Mouse (Mus musculus): ENCODE data around the gene Nckap5. TPM values are rescaled to one million over a fixed set of nuclear protein-coding genes. Genes with fewer than 3 reads are reported as not detected.

Gene Nckap5
- polyA plus RNA-seq, 1 experiment from 2014 or later, result 3.2 TPM

DNA sequence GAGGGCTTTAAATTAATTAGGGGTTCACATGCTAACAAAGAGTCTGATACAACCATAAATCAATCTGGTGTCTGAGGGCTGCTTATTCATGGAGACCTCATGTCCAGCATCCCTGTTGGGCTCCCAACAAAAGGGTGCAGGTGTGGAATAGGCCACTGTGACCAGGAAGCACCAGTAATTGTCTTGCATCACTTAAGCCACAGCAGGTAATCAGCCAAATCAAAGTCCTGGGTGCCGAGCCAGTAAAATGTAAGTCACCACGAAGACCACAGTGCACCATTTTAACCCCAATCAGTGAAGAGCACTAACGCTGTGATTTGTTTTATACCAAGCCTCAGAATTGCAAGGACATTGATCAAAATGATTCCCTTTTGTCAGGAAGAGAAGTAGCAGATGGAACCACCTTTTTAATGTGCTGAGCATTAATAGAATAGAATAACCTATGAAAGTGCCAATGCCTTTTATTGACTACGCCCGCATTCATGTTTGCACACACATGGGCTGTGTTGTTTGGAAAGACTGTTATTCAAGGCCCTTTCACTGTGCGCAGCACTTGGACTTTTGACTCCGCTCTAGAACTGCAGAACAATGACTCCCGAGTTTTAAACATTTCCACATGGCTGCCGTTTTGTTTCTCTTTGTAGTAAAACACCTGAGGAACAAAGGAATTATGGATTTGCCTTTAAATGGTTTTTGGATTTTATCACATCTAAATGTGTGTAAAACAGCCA, 393.5 kb downstream of the Nckap5 start:
- no peak overlapping the region for H3K4me3 ChIP-seq (ENCODE audit: low read depth, low read length)
- 81% methylated on average over 9 of the region's 9 CpGs for WGBS (ENCODE audit: insufficient replicate concordance)
- no peaks in the 10 kb centered on the region for H3K4me1 ChIP-seq (ENCODE audit: control insufficient read depth, insufficient read depth, low read length)
- no peak for ATAC-seq (replicated peaks; ENCODE audit: insufficient number of reproducible peaks, low FRiP score, low TSS enrichment)
- H3K4me2 ChIP-seq, result no peak overlapping the region
- no peak overlapping the region for H3K9ac ChIP-seq (ENCODE audit: low read depth, low read length)
- H3K36me3 ChIP-seq (ENCODE audit: control insufficient read depth, insufficient read depth, low read length), result no peaks in the 10 kb centered on the region
- H3K9me3 ChIP-seq (replicated peaks; ENCODE audit: control insufficient read depth, low read length), result no peaks in the 10 kb centered on the region
- no peaks in the 10 kb centered on the region for H3K27me3 ChIP-seq (ENCODE audit: control insufficient read depth, insufficient read depth, low read length)
- H3K27ac ChIP-seq (ENCODE audit: low read depth, low read length), result no peak overlapping the region

DNA sequence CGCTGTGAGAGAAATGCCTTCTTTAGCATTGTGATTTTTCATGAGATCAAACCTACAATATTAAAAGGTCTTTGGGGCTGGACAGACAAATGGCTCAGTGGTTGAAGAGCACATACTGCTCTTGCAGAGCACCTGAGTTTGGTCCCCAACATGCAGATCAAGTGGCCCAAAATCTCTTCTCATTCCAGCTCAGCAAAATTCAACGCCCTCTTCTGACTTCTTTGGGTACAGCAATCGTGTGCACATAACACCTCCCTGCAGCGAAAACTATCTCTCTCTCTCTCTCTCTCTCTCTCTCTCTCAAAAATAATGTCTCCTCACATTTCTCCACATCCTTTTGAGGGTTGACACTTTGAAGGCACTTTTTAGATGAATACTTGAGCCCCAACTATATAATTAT, 398.3 kb downstream of the Nckap5 start:
- no peak for ATAC-seq (replicated peaks; ENCODE audit: insufficient number of reproducible peaks, low FRiP score, low TSS enrichment)
- 78% methylated on average over 4 of the region's 4 CpGs for WGBS (ENCODE audit: insufficient replicate concordance)
- H3K4me3 ChIP-seq (ENCODE audit: low read depth, low read length), result no peak overlapping the region
- no peak overlapping the region for H3K4me2 ChIP-seq
- H3K36me3 ChIP-seq (ENCODE audit: control insufficient read depth, insufficient read depth, low read length), result no peaks in the 10 kb centered on the region
- no peaks in the 10 kb centered on the region for H3K27me3 ChIP-seq (ENCODE audit: control insufficient read depth, insufficient read depth, low read length)
- no peaks in the 10 kb centered on the region for H3K4me1 ChIP-seq (ENCODE audit: control insufficient read depth, insufficient read depth, low read length)
- H3K27ac ChIP-seq (ENCODE audit: low read depth, low read length), result no peak overlapping the region
- no peaks in the 10 kb centered on the region for H3K9me3 ChIP-seq (replicated peaks; ENCODE audit: control insufficient read depth, low read length)
- H3K9ac ChIP-seq (ENCODE audit: low read depth, low read length), result no peak overlapping the region

DNA sequence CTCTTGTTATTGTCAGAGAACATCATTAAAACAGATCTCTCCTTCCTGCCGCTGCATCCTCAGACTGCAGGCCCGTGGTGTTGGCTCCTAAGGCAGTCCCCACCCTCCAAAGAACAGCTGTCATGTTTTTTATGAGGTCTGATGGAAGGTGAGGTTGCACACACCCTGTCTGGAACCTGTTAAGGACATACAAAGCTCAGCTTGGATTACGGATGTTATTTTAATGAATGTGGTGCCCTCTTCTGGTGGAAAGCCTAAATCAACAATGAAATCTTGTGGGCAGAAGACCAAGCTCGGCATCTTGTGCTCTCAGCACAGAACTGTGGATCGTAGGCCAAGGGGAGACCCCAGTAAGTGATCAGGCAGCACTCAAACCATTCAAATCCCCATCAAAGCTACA, 399.0 kb downstream of the Nckap5 start:
- WGBS (ENCODE audit: insufficient replicate concordance), result 35% methylated on average over 5 of the region's 5 CpGs
- no peak overlapping the region for H3K4me2 ChIP-seq

DNA sequence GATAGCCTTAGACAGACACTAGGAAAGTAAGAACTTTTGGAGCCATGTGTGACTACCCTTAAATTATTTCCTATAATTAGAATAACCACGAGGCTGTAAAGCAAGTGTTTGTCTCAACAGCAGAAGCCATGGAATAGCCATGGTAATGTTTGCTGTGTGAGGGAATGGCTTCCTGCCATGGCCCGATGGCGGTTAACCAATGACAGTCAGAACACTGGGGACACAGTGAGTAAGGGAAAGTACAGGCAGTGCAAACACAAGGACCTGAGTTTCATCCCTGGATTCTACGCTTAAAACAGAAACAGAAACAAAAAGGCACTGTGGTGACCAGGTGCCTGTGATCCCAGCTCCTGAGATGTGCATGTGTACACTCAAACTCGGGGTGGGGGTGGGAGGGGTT, 419.2 kb downstream of the Nckap5 start:
- Histone ChIP-seq H3K27me3 (ENCODE audit: control insufficient read depth, insufficient read depth, low read length) (no peaks in the 10 kb centered on the region), H3K36me3 (ENCODE audit: control insufficient read depth, insufficient read depth, low read length) (no peaks in the 10 kb centered on the region), H3K9ac (ENCODE audit: low read depth, low read length) (no peak overlapping the region), H3K4me2 (no peak overlapping the region), H3K27ac (ENCODE audit: low read depth, low read length) (no peak overlapping the region), H3K4me3 (ENCODE audit: low read depth, low read length) (no peak overlapping the region), H3K4me1 (ENCODE audit: control insufficient read depth, insufficient read depth, low read length) (no peaks in the 10 kb centered on the region), H3K9me3 (replicated peaks; ENCODE audit: control insufficient read depth, low read length) (no peaks in the 10 kb centered on the region)
- 79% methylated on average over 5 of the region's 5 CpGs for WGBS (ENCODE audit: insufficient replicate concordance)
- no peak for ATAC-seq (replicated peaks; ENCODE audit: insufficient number of reproducible peaks, low FRiP score, low TSS enrichment)

More for the DNA sequence above, 399.0 kb downstream of the Nckap5 start:
- no peaks in the 10 kb centered on the region for H3K27me3 ChIP-seq (ENCODE audit: control insufficient read depth, insufficient read depth, low read length)
- no peak overlapping the region for H3K4me3 ChIP-seq (ENCODE audit: low read depth, low read length)
- no peak overlapping the region for H3K9ac ChIP-seq (ENCODE audit: low read depth, low read length)
- no peaks in the 10 kb centered on the region for H3K9me3 ChIP-seq (replicated peaks; ENCODE audit: control insufficient read depth, low read length)
- H3K36me3 ChIP-seq (ENCODE audit: control insufficient read depth, insufficient read depth, low read length), result no peaks in the 10 kb centered on the region
- H3K4me1 ChIP-seq (ENCODE audit: control insufficient read depth, insufficient read depth, low read length), result no peaks in the 10 kb centered on the region
- ATAC-seq (replicated peaks; ENCODE audit: insufficient number of reproducible peaks, low FRiP score, low TSS enrichment), result no peak
- no peak overlapping the region for H3K27ac ChIP-seq (ENCODE audit: low read depth, low read length)

DNA sequence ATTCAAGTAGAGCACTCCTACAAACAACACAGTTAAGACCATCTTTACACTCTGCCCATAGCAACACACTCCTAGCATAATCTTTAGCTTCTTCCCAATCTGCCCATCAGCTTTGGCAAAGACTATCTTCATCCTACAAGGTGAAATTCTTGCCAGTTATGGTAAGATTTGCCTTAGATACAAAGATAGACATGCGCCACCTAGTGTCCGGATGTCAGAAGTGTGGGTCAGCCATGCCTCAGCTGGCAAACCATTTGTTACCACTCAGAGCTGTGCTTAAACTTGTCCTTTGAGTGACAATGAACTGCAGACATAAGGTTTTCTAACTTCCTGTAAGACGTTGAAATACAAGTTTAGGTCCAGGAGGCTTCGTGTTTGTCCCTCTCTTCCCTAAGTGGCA, 422.7 kb downstream of the Nckap5 start:
- WGBS (ENCODE audit: insufficient replicate concordance), result 12% methylated on average over 4 of the region's 4 CpGs
- Histone ChIP-seq H3K4me1 (ENCODE audit: control insufficient read depth, insufficient read depth, low read length) (no peaks in the 10 kb centered on the region), H3K36me3 (ENCODE audit: control insufficient read depth, insufficient read depth, low read length) (no peaks in the 10 kb centered on the region), H3K27ac (ENCODE audit: low read depth, low read length) (no peak overlapping the region), H3K4me3 (ENCODE audit: low read depth, low read length) (no peak overlapping the region), H3K4me2 (no peak overlapping the region), H3K9me3 (replicated peaks; ENCODE audit: control insufficient read depth, low read length) (no peaks in the 10 kb centered on the region), H3K27me3 (ENCODE audit: control insufficient read depth, insufficient read depth, low read length) (no peaks in the 10 kb centered on the region), H3K9ac (ENCODE audit: low read depth, low read length) (no peak overlapping the region)
- no peak for ATAC-seq (replicated peaks; ENCODE audit: insufficient number of reproducible peaks, low FRiP score, low TSS enrichment)

DNA sequence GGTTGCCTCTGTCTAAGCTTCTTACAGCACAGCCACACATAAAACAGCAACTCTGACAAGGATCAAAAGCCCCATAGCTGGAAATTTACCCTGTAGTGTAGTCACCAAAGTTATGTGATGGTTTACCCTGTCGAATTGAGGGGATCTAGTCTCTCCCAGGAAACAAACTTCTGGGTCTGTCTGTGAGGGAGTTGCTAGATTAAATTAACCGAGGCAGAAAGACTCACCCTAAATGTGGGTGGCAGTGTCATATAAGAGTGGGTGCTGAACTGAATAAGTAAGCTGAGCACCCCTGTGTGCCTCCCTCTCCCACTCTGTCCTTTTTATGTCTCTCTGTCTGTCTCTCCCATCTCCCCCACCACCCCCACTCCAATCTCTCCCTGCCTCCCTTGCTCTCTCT, 425.1 kb downstream of the Nckap5 start:
- Histone ChIP-seq H3K27me3 (ENCODE audit: control insufficient read depth, insufficient read depth, low read length) (no peaks in the 10 kb centered on the region), H3K4me2 (no peak overlapping the region), H3K27ac (ENCODE audit: low read depth, low read length) (no peak overlapping the region), H3K9me3 (replicated peaks; ENCODE audit: control insufficient read depth, low read length) (no peaks in the 10 kb centered on the region), H3K4me1 (ENCODE audit: control insufficient read depth, insufficient read depth, low read length) (no peaks in the 10 kb centered on the region), H3K4me3 (ENCODE audit: low read depth, low read length) (no peak overlapping the region), H3K9ac (ENCODE audit: low read depth, low read length) (no peak overlapping the region), H3K36me3 (ENCODE audit: control insufficient read depth, insufficient read depth, low read length) (no peaks in the 10 kb centered on the region)
- no peak for ATAC-seq (replicated peaks; ENCODE audit: insufficient number of reproducible peaks, low FRiP score, low TSS enrichment)
- 59% methylated on average over 2 of the region's 2 CpGs for WGBS (ENCODE audit: insufficient replicate concordance)

DNA sequence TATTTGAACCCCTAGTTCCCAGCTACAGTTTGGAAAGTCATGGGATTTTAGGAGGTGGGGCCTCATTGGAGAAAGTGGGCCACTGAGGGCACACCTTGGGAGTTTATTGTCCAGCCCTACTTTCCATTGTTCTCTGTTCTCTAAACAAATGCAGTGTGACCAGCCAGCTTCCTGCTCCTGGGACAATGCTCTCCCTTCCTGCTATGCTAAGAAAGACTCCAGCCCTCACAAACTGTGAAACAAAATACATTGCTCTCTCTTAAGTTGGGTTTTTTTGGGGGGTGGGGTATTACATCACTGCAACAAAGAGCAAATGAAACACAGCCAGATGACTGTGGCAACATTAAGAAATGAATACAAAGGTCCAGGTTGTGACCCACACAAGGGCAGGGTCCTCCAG, 426.6 kb downstream of the Nckap5 start:
- H3K9me3 ChIP-seq (replicated peaks; ENCODE audit: control insufficient read depth, low read length), result no peaks in the 10 kb centered on the region
- no peak overlapping the region for H3K4me3 ChIP-seq (ENCODE audit: low read depth, low read length)
- no peaks in the 10 kb centered on the region for H3K27me3 ChIP-seq (ENCODE audit: control insufficient read depth, insufficient read depth, low read length)
- H3K27ac ChIP-seq (ENCODE audit: low read depth, low read length), result no peak overlapping the region
- H3K9ac ChIP-seq (ENCODE audit: low read depth, low read length), result no peak overlapping the region
- H3K36me3 ChIP-seq (ENCODE audit: control insufficient read depth, insufficient read depth, low read length), result no peaks in the 10 kb centered on the region
- no peak overlapping the region for H3K4me2 ChIP-seq
- no peak for ATAC-seq (replicated peaks; ENCODE audit: insufficient number of reproducible peaks, low FRiP score, low TSS enrichment)
- H3K4me1 ChIP-seq (ENCODE audit: control insufficient read depth, insufficient read depth, low read length), result no peaks in the 10 kb centered on the region

DNA sequence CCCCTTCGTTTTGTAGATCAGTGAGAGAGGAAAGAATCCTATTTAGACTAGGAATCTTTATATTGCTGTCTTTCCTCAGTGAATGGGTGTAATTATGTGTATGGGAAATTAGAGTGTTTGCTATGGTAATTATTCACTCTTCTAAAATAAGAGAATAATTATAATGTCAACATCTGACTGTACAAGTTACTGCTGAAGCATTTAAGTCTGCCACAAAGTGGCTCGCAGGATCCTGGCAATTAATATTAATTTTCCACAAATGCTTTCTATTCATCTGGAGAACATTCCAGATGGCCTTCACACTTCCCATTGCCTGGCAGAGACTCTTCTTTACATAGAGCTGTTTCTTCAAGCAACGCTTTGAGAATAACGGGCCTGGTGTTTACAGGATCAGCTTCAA, 439.4 kb downstream of the Nckap5 start:
- H3K4me2 ChIP-seq, result no peak overlapping the region
- H3K36me3 ChIP-seq (ENCODE audit: control insufficient read depth, insufficient read depth, low read length), result no peaks in the 10 kb centered on the region
- no peaks in the 10 kb centered on the region for H3K27me3 ChIP-seq (ENCODE audit: control insufficient read depth, insufficient read depth, low read length)
- H3K27ac ChIP-seq (ENCODE audit: low read depth, low read length), result no peak overlapping the region
- H3K9me3 ChIP-seq (replicated peaks; ENCODE audit: control insufficient read depth, low read length), result no peaks in the 10 kb centered on the region
- ATAC-seq (replicated peaks; ENCODE audit: insufficient number of reproducible peaks, low FRiP score, low TSS enrichment), result no peak
- no peaks in the 10 kb centered on the region for H3K4me1 ChIP-seq (ENCODE audit: control insufficient read depth, insufficient read depth, low read length)
- no peak overlapping the region for H3K4me3 ChIP-seq (ENCODE audit: low read depth, low read length)
- no peak overlapping the region for H3K9ac ChIP-seq (ENCODE audit: low read depth, low read length)
- 71% methylated on average over 4 of the region's 4 CpGs for WGBS (ENCODE audit: insufficient replicate concordance)

DNA sequence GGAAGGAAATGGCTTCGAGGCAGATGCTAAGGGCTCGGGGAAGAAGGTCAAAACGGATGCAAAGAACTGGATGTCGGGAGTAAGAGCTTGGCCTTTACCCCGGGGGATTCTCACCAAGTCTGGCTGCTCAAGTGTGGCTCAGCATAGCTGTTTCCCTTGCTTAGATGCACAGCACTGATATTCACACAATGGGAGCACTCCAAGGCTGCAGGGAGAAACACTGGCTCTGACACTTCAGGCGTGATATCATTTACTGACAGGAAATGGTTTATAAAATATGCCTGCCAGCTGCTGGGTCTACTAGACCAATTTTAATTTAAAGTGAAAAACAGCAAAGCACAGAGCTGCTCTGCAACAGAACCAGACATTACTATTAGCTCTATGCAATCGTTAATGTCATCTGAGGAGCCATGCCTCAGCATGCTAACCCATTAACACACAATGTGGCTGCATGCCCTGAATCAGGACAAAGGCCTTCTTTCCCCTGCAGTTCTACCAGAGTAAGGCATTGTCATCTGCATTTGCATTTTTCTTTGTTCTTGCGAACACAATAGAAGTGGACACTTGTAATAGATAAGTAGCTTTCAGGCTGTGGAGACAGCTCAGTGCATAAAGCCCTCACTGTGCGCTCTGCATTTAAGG, 453.1 kb downstream of the Nckap5 start:
- 68% methylated on average over 9 of the region's 9 CpGs for WGBS (ENCODE audit: insufficient replicate concordance)
- Histone ChIP-seq H3K36me3 (ENCODE audit: control insufficient read depth, insufficient read depth, low read length) (no peaks in the 10 kb centered on the region), H3K4me2 (no peak overlapping the region), H3K4me1 (ENCODE audit: control insufficient read depth, insufficient read depth, low read length) (no peaks in the 10 kb centered on the region), H3K27ac (ENCODE audit: low read depth, low read length) (no peak overlapping the region), H3K4me3 (ENCODE audit: low read depth, low read length) (no peak overlapping the region), H3K27me3 (ENCODE audit: control insufficient read depth, insufficient read depth, low read length) (no peaks in the 10 kb centered on the region), H3K9ac (ENCODE audit: low read depth, low read length) (no peak overlapping the region), H3K9me3 (replicated peaks; ENCODE audit: control insufficient read depth, low read length) (no peaks in the 10 kb centered on the region)
- ATAC-seq (replicated peaks; ENCODE audit: insufficient number of reproducible peaks, low FRiP score, low TSS enrichment), result no peak
